Mouse (Mus musculus) liver, postnatal 0 days (tissue): ENCODE data around the gene Olfr282.

Source experiments
- CTCF ChIP-seq: sonication (generic); IDR thresholded peaks from 2 replicates; pipeline ENCODE4 v1.5.1; 2016; ENCODE audit warnings: antibody characterized with exemption, low read depth
- EP300 ChIP-seq: IDR thresholded peaks from 2 replicates; pipeline ENCODE4 v1.6.1; 2016; ENCODE audit warnings: antibody characterized with exemption, low read depth, mild to moderate bottlenecking

DNA sequence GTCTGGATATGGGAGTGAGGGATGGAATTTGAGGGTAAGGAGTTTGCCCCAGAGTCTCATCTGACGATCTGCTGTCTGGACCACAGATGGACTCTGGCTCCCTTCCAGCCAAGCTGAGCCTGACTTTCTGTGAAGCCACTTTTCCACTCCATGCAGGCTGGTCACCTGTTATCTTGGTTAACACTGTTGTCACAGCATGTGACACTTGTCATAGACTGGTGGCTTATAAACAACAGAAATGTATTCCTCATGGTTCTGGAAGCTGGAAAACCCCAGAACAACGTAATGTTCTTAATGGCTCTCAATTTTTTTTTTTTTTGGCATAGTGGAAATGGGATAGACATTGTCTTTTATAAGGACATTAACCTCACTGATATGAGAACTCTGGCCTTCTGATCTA, 21.4 kb upstream of the Olfr282 start:
- no peak for TF ChIP-seq CTCF
- TF ChIP-seq EP300 = no peak
